Mouse (Mus musculus) layer of hippocampus, adult 9-11 months (tissue): Measurements from ENCODE around the gene Gjb3.

Source experiments
- DNase-seq: peaks from one replicate; pipeline ENCODE4 v3.0.0; 2022

Gjb3 gene

DNA sequence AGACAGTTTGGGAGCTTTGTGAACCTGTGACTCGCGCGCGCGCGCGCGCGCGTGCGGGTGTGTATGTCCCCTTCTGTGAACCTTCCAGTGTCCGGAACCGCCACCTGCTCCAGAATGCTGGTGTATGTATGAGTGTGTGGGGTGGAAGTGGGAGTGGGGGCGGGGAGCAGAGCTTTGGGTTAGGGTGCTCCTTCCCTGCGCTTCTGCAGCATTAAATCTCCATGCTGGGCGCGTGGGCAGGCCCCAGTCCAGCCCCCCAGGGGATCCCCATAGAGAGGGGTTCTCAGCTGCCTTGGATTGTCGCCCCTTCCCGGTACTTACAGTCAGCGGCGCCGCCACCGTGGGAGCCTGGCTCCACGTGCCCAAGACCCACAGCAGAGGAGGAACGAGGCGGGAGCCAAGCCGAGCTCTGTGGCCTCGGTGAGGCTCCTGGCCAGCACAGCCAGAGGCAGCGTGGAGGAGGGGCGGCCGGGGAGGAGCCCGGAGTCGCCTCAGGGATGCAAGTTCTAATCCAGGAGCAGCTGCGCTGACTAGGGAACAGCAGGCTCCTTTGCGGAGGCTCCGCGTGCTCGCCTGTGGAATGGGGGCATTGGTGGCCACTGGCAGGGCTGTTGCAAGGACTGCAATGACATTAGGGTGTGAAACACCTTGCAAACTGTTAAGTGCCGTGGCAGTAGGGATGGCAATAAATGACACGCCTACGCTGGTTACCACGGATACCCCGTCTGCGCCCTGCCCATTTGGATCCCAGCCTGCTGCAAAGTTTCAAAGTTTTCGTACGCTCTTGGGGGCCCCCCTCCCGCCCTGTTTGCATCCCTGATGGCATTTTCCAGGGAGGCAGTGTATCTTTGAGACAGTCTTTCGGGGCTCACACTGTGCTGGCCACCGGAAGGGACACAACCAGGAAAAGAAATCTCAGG is at the start of gene Gjb3:
Gjb3 (minus strand) TSS at position 664 of the 920 bp plus-strand sequence.
- DNase-seq, result no peak

DNA sequence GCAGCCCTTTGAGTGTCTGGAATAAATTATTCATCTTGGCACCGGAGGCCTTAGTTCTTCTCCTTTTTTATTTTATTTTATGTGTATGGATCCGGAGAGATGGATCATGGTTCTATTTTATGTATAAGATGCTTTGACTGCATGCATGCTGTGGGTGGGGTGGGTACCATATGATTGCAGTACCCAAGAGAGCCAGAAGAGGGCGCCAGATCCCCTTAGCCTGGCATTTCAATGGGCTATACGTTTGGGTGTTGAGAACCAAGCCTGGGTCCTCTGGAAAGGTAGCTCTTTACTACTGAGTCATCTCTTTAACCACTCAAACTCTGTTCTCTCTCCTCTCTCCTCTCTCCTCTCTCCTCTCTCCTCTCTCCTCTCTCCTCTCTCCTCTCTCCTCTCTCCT is 46.7 kb upstream of the Gjb3 start:
- no peak for DNase-seq

DNA sequence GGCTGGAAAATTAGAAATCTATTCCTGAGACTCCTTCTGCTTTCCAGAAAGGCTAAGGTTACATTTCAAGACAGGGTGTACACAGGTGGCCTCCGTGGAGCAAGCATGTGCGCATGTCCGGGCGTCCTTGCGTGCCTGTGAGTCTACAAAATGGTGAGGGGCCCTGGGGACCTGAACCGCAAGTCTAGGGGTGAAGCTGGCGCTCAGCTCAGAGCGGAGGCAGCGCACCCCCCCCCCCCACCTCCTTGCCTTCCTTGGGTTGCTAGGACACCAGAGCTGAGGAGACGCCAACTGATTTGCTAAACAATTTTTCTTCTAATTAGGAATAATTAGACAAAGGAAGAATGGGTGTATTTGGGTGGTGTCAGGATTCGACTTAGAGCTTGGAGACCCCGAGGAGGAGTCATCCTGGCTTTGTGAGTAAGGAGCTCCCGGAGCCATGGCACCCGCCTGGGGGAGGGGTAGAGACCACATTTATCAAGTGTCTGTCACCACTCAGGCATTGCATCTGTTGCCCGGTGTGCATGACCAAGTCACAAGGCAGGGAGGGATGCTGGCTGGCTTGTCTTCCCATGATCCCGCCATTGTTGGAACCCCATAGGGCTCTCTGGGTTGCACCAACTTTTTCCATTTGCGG is 45.0 kb upstream of the Gjb3 start:
- DNase-seq, result no peak

DNA sequence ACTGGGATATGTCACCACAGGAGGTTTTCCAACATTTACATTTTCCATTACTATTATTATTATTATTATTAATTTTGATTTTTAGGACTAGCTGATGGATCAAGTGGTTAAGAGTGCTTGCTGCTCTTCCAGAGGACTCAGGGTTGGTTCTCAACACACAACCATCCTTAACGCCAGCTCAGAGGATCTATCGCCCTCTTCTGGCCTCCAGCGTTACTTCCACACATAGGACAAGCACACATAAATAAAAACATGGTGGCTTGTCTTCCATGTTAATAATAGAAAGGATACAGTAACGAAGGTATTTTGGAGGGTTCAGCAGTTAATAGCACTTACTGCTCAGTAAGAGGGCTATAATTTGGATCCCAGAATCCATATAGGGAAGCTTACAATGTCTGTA is 44.0 kb upstream of the Gjb3 start:
- no peak for DNase-seq

DNA sequence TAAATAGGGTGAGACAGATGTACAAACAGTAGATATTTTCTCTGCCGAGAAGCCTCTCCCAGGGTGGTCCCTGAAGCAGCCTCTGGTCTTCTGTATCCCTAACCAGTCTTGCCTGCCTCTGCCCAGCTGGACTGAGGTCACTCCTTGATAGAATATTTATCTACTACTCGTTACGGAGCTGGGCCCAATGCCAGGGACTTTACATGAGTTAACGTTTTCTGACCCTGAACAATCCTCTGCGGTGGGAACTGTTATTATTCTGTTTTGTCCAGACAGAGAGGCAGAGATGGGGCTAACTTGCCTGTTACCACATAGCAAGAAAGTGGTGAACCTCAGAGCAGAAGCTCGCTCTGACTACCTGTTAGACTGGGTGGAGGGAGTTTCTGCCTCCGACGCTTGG is 42.8 kb upstream of the Gjb3 start:
- DNase-seq, result no peak

DNA sequence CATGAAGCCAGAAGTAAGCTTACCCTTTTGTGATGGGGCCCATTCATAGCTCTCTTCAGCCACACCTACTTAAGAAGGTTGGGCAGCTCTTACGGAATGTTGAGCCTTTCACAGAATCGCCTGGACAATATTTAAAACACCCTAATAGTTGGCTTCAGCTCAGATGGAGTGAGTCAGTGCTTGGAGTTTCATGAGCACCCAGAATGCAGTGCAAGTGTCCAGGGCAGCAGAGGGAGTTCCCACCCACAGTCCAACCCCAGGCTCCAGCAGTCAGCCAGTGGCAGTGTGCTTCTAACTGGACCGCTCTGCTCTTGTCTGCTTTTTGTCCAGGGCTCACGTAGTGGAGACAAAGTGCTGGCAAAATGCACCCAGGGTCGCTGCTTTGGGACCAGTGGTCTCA is 40.9 kb upstream of the Gjb3 start:
- DNase-seq, result no peak

DNA sequence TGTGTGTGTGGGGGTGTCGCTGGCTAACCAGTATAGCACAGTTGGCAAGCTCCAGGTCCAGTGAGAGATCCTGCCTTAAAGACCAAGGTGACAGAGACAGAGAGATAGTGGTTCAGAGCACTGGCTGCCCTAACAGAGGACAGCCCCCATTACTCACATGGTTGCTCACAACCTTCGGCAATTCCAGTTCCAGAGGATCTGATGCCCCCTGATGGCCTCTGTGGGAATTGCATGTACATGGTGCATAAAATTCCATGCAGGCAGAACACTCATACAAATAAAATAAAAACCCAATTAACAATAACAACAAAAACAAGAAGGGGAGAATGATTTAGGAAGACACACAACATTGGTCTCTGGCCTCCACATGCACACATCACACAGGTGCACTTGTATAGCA is 39.8 kb upstream of the Gjb3 start:
- no peak for DNase-seq

DNA sequence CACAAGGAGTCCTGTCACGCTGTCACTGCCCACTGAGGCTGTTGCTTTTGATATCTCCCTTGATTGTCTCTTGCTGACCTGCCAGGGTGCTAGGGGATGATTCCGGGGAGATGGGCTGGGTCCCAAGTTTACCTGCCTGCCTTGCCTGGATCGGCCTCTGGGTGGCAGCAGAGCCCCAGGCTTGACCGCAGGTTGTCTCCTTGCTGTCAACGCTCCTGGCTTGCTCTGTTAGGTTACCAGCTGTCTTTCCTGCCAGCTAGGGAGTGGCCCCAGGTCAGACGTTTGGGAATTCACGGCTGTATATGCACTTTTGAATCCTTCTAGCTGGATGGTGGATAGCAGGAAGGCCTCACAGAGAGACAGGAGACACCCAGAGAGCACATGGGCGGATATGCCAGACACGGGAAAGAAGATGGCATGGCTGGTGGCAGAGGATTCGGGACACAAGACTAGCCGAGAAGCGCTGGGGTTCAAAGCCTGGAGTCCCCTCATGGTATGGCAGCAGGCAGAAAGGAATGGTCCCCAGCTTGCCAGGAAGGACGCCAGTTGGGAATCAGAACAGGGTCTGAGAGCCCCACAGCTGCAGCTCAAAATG is 37.8 kb upstream of the Gjb3 start:
- DNase-seq, result no peak

DNA sequence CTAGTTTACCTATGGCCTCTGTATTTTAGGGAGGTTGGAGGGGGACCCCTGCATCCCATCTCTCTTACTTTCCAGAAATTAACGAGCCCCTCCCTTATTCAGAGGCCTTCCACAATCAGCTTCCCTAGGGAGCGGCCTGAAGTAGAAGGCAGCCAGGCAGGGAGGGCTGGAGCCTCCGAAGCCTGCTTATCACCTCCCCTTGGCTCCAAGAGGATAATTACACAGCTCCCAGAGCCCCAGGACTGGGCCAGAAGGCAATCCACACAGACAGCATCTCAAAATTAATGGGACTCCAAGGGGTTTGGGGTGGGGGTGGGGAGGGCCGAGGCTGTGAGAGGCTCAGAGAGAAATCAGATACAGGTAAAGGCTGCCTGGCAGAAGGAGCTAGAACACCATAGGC is 35.2 kb upstream of the Gjb3 start:
- DNase-seq, result no peak

DNA sequence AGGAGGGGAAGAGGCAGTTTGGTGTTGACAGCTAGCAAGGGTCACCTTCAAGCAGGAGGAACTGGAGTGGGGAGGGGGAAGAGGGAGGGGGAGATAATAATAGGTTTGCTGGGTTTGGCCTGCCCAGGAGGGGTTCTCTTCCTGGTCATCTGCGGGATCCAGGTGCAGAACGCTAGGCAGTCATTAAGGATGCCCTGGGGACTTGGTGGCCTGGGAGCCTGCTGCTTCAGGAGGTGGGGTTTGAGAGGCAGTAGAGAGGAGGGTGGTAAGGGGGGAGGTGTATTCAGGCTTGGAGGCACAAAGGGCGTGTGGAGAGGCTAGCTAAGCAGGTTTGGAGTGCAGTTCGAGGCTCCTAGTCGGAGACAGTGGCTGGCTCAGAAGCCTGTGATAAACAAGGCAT is 34.8 kb upstream of the Gjb3 start:
- DNase-seq, result no peak

DNA sequence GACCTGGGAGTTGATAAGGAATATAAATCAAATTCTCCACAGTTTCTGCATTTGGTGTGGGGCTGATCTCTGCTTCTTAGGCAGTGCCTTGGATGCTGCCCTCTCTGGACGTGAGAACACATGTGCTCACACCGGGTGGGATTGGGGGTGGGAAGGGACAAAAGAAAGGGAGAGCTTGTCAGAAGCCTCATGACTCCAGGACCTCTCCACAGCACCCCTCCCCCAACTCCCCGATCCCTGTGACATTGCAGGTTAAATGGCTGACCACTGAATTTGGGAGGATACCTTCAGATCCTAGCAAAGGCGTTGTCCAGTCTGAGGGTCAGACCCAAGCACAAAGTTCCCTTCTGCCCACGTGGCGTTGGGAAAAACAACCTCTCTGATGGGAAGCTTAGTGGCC is 33.8 kb upstream of the Gjb3 start:
- no peak for DNase-seq

DNA sequence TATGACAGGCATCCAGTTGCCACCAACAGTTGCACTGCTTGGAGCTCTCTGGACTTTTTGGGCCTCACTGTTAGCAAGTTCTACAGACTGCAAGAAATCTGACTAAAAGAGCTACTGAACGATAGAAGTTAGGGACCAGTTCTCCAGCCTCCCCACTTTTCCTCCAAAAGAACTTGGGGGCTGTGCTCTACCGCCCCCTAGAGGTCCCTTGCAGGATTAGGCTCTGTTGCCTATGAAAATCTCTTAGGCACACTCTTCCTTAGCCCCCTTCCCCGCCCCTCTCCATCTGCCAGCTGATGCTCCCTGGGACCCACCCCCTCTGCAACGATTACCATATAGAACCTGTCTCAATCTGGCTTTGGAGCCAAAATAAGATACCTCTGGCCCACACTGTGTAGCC is 32.7 kb upstream of the Gjb3 start:
- no peak for DNase-seq

DNA sequence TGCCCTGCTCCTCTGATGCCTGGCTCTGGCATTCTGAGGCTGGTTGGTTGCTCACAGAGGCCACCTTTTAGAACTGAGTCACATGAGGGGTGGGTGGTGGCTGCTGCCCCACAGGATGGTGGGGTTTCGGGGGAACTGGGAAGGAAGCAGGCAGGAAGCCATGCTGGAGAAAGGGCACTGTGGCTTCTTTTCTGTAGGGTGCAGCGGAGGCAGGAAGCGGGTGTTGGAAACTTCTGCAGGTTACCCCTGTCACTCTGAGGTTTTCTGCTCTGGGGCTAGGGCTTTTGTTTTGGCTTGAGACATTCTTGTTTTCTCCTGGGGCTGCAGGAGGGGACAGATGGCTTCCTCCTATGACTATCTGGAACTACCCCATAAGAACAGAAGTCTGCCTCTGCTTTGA is 31.9 kb upstream of the Gjb3 start:
- DNase-seq, result no peak

DNA sequence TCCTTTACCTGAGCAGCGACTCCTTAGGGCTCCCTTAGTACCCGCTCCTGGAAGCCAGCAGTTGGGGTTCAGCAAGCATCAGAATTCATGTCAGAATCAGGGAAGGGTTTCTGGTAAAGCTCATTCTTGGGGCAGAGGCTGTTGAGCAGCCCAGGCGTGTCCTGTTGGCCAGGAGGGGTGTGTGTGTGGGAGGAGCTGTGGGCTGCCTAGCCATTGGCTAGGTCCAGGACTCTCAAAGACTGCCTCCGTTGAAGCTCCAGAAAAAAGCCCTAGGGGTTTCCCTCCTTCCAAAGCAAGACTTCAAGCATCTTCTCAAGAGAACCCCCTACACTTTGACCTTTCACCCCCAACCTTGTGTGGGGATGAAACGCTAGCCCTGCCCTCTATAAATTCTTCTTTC is 27.4 kb upstream of the Gjb3 start, which contains the start of gene Gjb5:
Gjb5 (minus strand) TSS at position 164 of the 400 bp plus-strand sequence.
- no peak for DNase-seq

DNA sequence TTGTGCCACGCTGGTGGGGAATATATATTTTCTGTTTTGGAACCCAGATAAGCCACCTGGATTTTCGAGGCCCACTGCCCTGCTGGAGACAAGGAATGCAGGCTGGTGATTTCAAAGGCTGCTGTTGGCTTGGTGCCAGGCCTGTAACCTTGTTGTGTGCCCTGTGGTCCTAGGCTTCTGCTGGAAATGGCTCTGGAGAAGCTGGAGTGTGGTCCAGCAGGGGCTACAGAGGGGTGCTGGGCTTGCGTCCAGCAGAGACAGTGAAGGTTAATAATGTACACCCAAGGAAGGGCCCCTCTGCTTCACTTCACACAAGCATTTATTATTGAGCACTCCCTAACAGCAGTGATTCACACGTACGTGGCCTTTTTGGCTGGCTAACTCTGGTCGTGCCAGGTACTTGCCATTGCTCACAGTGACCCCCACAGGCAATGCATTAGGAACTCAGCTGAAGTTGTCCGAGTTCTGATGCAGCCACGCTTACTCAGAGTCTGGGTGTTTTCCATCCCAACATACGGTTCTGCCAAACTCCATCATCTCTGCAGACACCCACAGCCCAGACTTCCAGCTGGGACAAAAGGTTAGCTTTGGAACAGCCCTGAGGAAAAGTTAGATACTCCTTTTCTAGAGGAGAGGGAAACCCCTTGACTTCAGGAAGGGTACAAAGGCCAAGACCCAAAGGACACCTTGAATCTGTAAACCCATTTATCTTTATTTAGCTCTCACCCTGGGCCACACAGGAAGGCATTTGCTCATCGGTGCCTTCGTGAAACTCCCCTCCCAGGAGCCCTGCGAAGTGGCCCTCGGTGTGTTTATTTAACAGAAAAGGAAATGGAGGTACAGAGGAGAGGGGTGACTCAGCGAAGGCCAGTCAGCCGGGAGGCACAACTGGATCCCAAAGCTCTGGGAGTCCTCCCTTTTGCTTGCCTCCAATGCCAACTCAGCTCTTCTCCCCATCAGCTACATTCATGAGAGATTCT is 24.2 kb upstream of the Gjb3 start:
- DNase-seq, result peak; percentile 38

DNA sequence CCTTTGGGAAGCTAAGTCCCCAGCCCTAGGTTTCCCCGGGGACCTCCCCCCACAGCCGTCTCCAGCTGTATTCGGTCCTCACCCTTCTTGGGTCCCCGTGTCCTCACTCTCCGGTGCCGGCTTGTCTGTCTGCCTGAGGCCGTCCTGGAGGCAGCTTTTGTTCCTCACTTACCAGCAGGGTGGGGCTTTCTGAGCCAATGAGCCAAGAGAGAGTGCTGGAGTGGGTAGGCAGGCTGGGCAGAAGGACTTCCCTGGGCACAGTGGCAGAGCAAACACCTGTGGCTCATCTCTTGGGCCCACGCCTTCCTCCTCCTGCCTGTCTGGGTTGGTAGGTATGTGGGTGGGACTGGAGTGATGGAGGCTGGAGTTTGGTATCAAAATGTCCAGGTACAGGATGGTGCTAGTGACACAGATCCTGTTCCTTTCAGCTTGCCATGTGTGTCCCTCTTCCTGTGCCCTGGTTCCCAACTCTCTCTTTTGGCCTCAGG is 23.4 kb upstream of the Gjb3 start, which contains the start of gene Gjb4:
Gjb4 (minus strand) TSS at position 131 of the 488 bp plus-strand sequence.
- DNase-seq, result no peak

DNA sequence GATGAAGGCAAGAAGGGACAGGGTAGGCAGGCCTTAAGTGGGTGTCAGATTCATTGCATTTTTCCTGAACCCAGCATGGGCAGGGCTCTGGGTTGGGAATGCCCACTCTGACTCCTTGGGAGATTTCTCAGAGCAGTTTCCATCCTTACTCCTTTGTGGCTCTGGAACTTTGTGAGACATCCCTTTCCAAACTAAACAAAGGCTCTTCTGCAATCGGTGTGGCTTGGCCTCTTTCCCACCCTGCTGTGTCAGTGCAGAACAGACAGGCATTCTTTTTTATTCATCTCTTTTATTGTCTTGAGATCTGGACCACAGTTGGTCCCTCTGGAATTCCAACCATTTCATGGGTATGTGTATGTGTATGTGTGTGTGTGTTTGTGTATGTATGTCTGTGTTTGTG is 21.9 kb upstream of the Gjb3 start:
- DNase-seq, result no peak

DNA sequence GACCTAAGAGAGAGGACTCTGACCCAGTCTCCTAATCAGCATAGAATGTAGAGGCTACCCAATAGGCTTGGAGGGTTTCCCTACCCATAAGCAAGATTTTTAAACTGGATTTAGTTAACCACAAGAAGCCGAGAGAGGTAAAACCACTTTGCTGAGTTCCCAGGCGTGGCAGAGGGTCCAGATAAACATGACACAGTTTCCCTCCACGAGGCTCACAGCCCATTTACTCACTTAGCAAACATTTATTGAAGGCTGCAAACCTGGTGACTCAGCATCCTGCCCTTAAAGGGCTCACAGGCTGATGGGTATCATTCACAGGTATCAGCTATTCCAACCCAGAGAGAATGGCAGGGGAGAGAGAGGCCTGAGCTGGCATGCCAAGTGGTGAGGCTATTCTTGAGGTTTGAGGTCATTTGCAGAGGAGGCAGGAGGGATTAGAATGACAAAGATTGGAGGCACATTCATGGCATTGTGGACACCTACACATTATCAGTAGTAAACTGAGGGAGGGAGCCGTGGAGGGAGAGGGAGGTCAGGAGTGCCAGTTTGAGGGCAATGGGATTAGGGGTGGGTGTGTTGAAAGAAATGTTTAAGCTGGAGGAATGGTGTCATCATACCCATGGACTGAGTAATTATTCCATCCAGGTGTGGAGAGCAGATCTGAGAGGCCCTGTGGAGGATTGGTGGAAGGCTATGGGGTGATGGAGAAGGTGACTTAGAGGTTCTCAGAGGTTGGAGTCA is 19.1 kb upstream of the Gjb3 start:
- DNase-seq, result no peak

DNA sequence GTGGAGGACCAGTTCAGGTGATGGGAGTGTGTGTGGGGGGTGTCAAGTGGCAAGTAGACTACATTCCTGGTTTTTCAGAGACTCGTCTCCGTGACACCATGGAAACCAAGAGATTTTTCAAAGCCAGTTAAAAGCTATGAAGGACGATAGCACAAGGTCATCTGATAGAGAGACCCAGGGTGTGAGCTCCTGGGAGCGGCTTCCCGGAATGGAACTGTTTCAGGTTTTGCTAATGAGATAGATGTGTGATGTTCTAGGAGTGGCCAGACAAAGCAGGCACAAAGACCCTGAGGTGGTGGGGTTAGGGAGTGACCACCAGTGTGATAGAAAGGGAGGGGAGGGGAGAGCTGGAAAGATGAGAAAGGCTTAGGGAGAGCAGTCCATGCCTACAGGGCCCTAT is 14.4 kb upstream of the Gjb3 start:
- no peak for DNase-seq

DNA sequence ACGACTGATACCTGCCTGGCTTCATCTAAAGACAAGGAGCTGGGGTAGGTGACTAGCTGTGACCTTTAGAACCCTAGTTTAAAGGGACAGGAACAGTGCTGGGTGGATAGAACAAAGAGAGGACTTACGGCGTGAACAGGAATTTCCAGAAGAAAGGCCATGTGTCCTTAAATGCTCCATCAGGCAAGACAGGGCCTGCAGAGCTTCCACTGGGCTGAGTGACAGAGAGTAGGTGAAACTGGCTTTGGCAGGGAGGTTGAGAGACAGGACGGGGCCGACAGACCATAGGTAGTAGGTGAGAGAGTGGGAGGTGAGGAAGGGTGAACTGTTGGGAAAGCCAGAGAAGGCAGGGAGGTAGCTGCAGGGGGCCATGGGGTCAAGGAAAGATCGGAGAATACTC is 10.7 kb upstream of the Gjb3 start:
- no peak for DNase-seq

DNA sequence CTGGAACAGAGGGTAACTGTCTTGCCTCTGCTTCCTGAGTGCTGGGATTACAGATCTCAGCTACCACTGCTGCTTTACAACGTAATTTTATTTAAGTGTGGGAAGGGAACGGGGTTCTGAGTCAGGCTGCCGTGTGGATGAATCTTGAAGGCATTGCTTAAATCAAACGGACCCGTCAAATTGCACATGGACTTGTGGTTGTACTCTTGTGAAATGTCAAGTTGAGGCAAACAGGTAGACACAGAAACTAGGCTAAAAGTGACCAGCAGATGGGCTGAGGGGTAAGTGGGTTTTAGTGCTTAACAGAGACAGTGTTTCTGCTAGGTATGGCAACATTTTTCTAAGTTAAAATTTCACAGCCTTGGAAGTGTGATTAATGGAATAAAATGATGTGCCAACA is 7.0 kb upstream of the Gjb3 start:
- no peak for DNase-seq
